Mouse (Mus musculus): ENCODE data around the gene Epb41l5. TPM values are rescaled to one million over a fixed set of nuclear protein-coding genes. Genes with fewer than 3 reads are reported as not detected.

The Epb41l5 gene
- 43.7 and 45.9 TPM in 2 replicates for polyA plus RNA-seq (2015; fragmentation: Nextera tagmentation; extraction: Ambion mirVana)

DNA sequence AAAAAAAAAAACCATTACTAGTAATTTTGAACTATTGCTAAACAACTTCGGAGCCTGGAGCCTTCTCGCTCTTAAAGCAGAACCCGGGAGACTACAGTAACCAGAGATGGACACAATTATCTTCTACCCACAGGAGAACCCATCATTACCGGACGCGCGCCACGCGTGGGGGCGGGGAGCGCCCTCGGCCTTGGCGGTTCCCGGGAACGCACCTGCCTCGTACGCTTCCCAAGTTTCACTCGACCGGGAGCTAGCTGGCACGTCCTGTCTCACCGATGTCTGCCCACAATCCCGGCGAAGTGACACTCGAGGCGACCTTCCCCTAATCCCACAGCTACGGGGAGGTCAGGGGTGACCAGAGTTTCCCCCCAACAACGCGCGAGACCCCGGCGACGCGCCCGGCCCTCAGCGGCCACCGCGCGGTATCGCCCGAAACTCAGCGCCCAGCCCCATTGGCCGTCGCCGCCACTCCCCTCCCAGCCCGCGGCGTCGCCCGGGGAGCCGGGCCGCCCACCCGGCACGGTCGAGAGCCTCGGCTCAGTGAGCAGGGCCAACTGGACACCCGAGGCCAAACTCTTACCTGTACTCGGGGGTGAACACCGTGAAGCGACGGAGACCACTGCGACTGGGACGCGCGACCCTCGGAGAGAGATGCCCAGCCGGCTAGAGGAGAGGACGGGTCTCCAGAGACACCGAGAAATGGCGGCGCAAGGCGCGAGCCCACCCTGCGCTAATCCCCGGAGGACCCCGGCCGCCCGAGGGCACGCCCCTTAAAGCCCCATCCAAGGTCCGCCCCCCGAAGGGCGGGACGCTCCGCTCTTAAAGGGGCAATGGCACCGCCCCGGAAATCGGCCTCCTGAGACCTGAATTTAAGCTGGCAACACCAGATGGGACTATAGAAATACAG, at the start of gene Epb41l5:
TSS of gene Epb41l5 (minus strand) at position 796 of the 907 bp plus-strand sequence.
- under 1% methylated on average over 86 of the region's 86 CpGs for WGBS
- no peaks in the 10 kb centered on the region for H3K36me3 ChIP-seq
- ATAC-seq (ENCODE audit: borderline replicate concordance, extremely low read depth, low FRiP score, low TSS enrichment), result peak; percentile 94
- peak within 1 kb of the TSS; percentile 72 for H3K9ac ChIP-seq
- no peaks in the 10 kb centered on the region for H3K27me3 ChIP-seq
- peaks cover 18% of the 10 kb centered on the region for H3K4me1 ChIP-seq
- H3K27ac ChIP-seq, result peak within 1 kb of the TSS; percentile 95
- H3K4me3 ChIP-seq, result peak within 1 kb of the TSS; percentile 93
- no peaks in the 10 kb centered on the region for H3K9me3 ChIP-seq
- H3K4me2 ChIP-seq, result peak within 1 kb of the TSS; percentile 81

DNA sequence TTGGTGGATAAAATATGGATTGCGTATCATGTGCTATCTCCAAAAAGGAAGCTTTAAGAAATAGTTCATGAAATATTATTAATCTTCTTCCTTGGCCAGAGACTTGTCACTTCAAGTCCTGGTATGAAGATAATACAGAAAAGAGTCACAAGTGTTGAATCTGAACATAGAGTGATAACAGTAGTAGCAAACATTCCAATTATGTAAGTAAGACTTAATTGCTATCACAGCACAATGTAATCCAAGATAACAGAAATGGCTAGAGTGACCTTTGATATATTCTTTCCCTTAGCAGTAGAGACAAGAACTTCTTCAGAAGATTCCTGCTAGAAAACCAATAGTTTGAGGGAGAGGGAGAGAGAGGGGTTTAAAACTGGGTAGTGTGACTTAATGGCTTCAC, 48.1 kb upstream of the Epb41l5 start:
- H3K27ac ChIP-seq, result no peak overlapping the region
- ATAC-seq (ENCODE audit: borderline replicate concordance, extremely low read depth, low FRiP score, low TSS enrichment), result no peak
- 100% methylated on average over 1 of the region's 1 CpGs for WGBS
- no peaks in the 10 kb centered on the region for H3K4me1 ChIP-seq
- no peak overlapping the region for H3K4me3 ChIP-seq
- H3K9me3 ChIP-seq, result no peaks in the 10 kb centered on the region
- H3K9ac ChIP-seq, result no peak overlapping the region
- no peak overlapping the region for H3K4me2 ChIP-seq
- H3K27me3 ChIP-seq, result no peaks in the 10 kb centered on the region
- peaks cover 10% of the 10 kb centered on the region for H3K36me3 ChIP-seq

DNA sequence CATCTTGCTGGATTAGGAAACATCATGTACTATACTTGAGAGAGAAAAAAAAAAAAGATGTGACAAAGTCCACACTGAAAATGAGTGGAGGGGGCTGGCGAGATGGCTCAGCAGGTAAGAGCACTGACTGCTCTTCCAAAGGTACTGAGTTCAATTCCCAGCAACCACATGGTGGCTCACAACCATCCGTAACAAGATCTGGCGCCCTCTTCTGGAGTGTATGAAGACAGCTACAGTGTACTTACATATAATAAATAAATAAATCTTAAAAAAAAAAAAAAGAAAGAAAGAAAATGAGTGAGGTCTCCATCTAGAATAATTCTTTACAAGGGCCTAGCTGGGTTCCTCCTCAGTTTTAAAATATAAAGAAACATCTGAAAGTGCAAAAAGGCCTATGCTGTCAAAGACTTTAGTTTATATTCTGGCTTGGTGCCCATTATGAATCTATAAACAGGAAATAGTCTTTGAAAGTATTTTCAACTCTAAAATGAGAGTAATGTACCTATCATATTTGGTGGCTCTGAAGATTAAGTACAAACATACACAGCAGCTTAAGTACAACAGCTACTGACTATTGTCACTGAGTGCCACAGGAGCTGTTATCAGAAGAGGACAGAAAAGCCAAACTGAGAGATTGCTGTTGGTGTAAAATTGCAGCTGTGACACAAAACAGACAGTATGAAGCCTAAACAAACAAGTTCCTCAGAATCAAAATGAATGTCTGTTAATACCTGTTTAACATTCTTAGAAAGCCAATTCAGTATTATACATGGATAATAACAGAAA, 37.2 kb upstream of the Epb41l5 start:
- Histone ChIP-seq H3K4me1 (no peaks in the 10 kb centered on the region), H3K27ac (no peak overlapping the region), H3K27me3 (no peaks in the 10 kb centered on the region), H3K4me3 (no peak overlapping the region), H3K9ac (no peak overlapping the region), H3K9me3 (no peaks in the 10 kb centered on the region), H3K4me2 (no peak overlapping the region), H3K36me3 (peaks cover 8% of the 10 kb centered on the region)
- WGBS, result 82% methylated on average over 3 of the region's 3 CpGs
- ATAC-seq (ENCODE audit: borderline replicate concordance, extremely low read depth, low FRiP score, low TSS enrichment), result no peak

DNA sequence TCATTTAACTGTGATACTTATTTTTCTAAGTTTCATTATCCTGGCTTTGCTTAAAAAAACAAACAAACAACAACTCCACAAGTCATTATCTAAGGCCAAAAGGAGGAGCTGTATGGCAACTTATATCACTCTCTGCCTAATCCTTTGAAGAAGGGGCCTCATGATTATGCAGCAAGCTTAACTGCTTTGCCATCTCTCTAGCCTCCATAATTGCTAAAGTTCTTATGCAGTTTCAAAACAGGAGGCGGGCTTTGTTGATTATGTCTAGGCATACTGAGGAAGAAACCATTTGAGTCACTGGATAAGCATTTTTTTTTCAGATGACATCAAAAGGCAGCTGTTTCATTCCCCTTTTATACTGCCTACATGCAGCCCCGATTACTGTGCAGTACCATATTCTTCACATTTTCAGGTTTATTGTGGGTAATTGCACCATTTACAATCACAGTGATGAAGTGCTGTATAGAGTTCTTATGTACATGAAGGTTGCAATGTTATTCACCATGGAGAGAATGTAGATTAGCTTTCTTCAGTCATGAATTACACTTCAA, 32.9 kb upstream of the Epb41l5 start:
- Histone ChIP-seq H3K4me3 (no peak overlapping the region), H3K9ac (no peak overlapping the region), H3K9me3 (no peaks in the 10 kb centered on the region), H3K36me3 (peaks cover 15% of the 10 kb centered on the region), H3K4me2 (no peak overlapping the region), H3K27ac (no peak overlapping the region), H3K27me3 (no peaks in the 10 kb centered on the region), H3K4me1 (no peaks in the 10 kb centered on the region)
- 73% methylated on average over 2 of the region's 2 CpGs for WGBS
- no peak for ATAC-seq (ENCODE audit: borderline replicate concordance, extremely low read depth, low FRiP score, low TSS enrichment)

DNA sequence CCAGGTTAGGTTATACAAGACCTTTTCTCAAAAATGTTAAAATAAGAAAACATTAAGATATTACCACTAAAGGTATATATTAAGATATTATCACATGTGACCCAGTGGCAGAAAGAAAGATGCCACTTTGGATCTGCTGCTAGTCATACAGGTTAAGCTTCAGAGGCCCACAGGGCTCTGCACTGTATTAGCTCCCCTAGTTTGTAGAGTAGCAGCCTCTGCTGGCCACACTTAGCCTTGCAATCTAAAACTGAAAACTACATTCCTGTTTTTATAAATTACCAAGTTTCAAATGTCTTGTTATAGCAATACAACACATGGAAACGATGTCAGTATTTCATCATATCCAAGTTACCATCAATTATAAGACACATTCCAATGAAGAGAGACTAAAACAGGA, 26.2 kb upstream of the Epb41l5 start:
- no peak overlapping the region for H3K27ac ChIP-seq
- no peak overlapping the region for H3K4me3 ChIP-seq
- H3K27me3 ChIP-seq, result no peaks in the 10 kb centered on the region
- H3K4me1 ChIP-seq, result no peaks in the 10 kb centered on the region
- H3K4me2 ChIP-seq, result no peak overlapping the region
- H3K9me3 ChIP-seq, result no peaks in the 10 kb centered on the region
- H3K9ac ChIP-seq, result no peak overlapping the region
- peak; percentile 64; the same call in 1 of the 2 replicates for ATAC-seq (ENCODE audit: borderline replicate concordance, extremely low read depth, low FRiP score, low TSS enrichment)
- WGBS, result 49% methylated on average over 1 of the region's 1 CpGs
- peaks cover 10% of the 10 kb centered on the region; the same call in 1 of the 2 replicates for H3K36me3 ChIP-seq

DNA sequence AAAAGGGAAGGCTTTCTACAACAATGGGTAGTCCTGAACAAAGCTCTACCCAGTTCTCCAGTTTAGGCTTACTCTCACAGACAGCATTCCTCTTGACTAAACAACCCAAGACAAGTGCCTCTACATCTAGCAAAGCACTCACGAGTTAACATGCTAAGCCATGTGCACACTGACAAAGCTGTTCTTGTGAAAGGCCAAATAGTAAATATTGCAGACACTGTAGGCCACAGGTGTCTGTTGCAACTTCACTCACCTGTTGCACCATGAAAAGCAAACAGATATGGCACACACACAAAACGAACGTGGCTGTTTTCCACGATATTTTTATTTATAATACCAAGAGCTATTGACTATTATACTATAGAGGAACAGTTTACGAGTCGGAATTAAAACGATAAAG, 18.1 kb upstream of the Epb41l5 start:
- no peaks in the 10 kb centered on the region for H3K27me3 ChIP-seq
- 0 out of 2 replicates have a peak, but pooled peaks cover 3% of the 10 kb centered on the region for H3K36me3 ChIP-seq
- no peak overlapping the region for H3K4me2 ChIP-seq
- 84% methylated on average over 7 of the region's 7 CpGs for WGBS
- H3K9ac ChIP-seq, result no peak overlapping the region
- H3K9me3 ChIP-seq, result no peaks in the 10 kb centered on the region
- no peak for ATAC-seq (ENCODE audit: borderline replicate concordance, extremely low read depth, low FRiP score, low TSS enrichment)
- H3K27ac ChIP-seq, result no peak overlapping the region
- H3K4me3 ChIP-seq, result no peak overlapping the region
- no peaks in the 10 kb centered on the region for H3K4me1 ChIP-seq

DNA sequence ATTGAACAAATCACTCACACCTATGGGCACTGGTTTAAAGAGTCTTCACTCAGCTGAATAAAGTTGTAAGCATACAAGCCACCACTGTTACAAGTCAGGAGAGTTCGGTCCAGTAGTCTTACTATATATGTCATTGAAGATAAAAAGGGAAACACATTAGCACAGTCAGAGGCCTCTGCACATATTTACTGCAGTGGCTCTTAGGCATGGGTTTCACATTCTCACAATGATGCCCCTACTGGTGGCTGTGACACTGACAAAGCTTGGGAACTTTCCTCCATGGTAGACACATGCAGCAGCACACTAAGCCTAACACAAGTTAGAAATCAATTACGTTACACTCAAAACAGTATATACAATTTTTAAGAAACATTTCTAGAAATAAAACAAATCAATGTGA, 5.5 kb upstream of the Epb41l5 start:
- H3K4me3 ChIP-seq, result no peak overlapping the region
- H3K4me1 ChIP-seq, result peaks cover 7% of the 10 kb centered on the region; the same call in 1 of the 2 replicates
- no peak overlapping the region for H3K9ac ChIP-seq
- H3K36me3 ChIP-seq, result no peaks in the 10 kb centered on the region
- no peaks in the 10 kb centered on the region for H3K9me3 ChIP-seq
- H3K27me3 ChIP-seq, result no peaks in the 10 kb centered on the region
- H3K4me2 ChIP-seq, result no peak overlapping the region
- H3K27ac ChIP-seq, result no peak overlapping the region
- 84% methylated on average over 2 of the region's 2 CpGs for WGBS
- no peak for ATAC-seq (ENCODE audit: borderline replicate concordance, extremely low read depth, low FRiP score, low TSS enrichment)

DNA sequence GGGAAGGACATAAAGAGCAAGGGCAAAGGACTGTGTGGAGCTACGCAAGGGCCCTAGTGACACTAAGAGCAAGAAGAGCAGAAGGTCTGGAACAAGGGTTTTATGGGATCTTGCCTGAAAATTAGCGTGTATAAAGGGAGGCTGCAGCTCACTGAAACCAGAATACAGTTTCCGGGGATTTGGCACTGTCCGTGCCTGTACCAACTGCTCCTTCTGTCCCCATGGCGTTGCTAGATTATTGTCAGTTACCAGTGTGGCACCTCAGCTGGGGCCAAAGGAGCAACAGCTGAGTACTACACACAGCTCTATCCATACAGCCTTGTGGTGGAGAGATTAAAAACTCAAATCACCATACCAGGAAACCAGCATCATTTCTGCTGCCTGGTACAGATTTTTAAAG, 1.6 kb upstream of the Epb41l5 start:
- Histone ChIP-seq H3K9me3 (no peaks in the 10 kb centered on the region), H3K27ac (peak overlapping the region; percentile 95), H3K36me3 (no peaks in the 10 kb centered on the region), H3K4me3 (no peak overlapping the region), H3K4me1 (peaks cover 18% of the 10 kb centered on the region; the same call in 1 of the 2 replicates), H3K4me2 (no peak overlapping the region), H3K9ac (no peak overlapping the region), H3K27me3 (no peaks in the 10 kb centered on the region)
- ATAC-seq (ENCODE audit: borderline replicate concordance, extremely low read depth, low FRiP score, low TSS enrichment), result no peak
- 84% methylated on average over 5 of the region's 5 CpGs for WGBS

DNA sequence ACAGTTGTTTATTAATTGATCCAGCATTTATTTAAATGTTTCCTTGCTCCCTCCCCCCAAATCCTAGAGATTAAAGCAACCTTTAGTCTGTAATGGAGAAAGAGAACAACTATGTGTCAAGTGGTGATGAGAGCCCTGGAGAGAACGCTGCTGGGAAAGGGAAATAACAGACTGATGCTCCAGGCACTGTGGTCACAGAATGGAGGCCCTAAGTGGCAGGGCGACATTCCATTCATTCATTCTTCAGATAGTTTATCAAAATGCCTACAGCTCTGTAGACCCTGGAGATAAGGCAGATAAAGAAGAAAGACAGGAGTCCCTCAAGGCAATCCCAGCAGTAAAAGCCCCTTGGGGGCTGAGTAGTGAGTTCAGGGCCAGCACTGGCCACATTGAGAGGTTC, 827 bp upstream of the Epb41l5 start:
- Histone ChIP-seq H3K9ac (no peak overlapping the region), H3K9me3 (no peaks in the 10 kb centered on the region), H3K4me1 (peaks cover 18% of the 10 kb centered on the region; the same call in 1 of the 2 replicates), H3K27ac (peak overlapping the region; percentile 95), H3K4me3 (no peak overlapping the region), H3K4me2 (no peak overlapping the region), H3K36me3 (no peaks in the 10 kb centered on the region), H3K27me3 (no peaks in the 10 kb centered on the region)
- ATAC-seq (ENCODE audit: borderline replicate concordance, extremely low read depth, low FRiP score, low TSS enrichment), result 0 out of 2 replicates have a peak, but pooled peaks have one; percentile 27
- WGBS, result 22% methylated on average over 2 of the region's 2 CpGs

DNA sequence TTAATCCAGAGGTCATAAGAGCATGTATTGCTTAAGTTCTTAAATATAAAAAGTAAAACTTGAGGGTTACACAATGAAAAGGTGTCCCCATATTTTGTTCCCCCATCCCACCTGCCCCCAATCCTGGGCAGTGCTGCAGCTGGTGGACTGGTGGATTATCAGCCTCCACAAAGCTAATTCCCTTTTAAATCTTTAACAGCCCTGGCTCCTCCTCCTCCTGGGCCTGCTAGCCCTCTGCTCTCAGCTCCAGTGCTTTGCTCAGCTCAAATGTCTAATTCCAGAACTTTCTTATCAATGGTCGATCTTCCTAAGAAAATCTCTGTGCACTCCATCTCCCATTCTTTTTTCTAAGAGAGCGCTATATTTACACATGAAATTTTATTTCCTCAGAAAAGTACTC, 2.4 kb downstream of the Epb41l5 start:
- 69% methylated on average over 2 of the region's 2 CpGs for WGBS
- no peak for ATAC-seq (ENCODE audit: borderline replicate concordance, extremely low read depth, low FRiP score, low TSS enrichment)
- no peak overlapping the region for H3K9ac ChIP-seq

DNA sequence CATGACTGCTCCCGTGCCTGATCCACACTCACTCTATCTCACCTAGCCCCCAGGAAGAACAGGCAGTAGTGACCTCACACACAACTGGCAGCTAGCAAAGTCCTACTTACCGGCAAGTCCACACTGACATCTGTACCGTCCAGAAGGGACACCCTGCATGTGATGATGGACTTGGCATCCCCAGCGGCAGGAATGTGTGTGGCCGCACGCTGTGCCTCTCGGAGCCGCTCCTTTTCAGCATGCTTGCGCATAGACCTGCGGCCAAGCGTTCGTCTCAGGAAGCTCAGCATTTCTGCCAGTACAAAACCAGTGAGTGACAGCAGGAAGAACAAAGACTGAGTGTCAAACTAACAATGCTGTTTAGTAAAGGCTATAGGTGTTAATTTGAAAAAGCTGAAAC, 6.4 kb downstream of the Epb41l5 start:
- no peaks in the 10 kb centered on the region for H3K9me3 ChIP-seq
- no peak overlapping the region for H3K4me3 ChIP-seq
- no peaks in the 10 kb centered on the region for H3K27me3 ChIP-seq
- 63% methylated on average over 12 of the region's 12 CpGs for WGBS
- no peak overlapping the region for H3K9ac ChIP-seq
- ATAC-seq (ENCODE audit: borderline replicate concordance, extremely low read depth, low FRiP score, low TSS enrichment), result peak; percentile 55; the same call in 1 of the 2 replicates
- H3K36me3 ChIP-seq, result no peaks in the 10 kb centered on the region
- no peak overlapping the region for H3K4me2 ChIP-seq
- peaks cover 21% of the 10 kb centered on the region for H3K4me1 ChIP-seq
- H3K27ac ChIP-seq, result peak overlapping the region; percentile 53; the same call in 1 of the 2 replicates

More for the DNA sequence above, 2.4 kb downstream of the Epb41l5 start:
- H3K4me2 ChIP-seq, result 0 out of 2 replicates have a peak overlapping the region, but pooled peaks have one; percentile 18
- H3K27me3 ChIP-seq, result no peaks in the 10 kb centered on the region
- no peaks in the 10 kb centered on the region for H3K9me3 ChIP-seq
- H3K4me1 ChIP-seq, result peaks cover 23% of the 10 kb centered on the region
- H3K4me3 ChIP-seq, result no peak overlapping the region
- no peak overlapping the region for H3K27ac ChIP-seq
- H3K36me3 ChIP-seq, result no peaks in the 10 kb centered on the region

All from lung, embryonic 15.5 days (tissue).